Mouse (Mus musculus) heart, embryonic 10.5 days (tissue): ENCODE data around the gene Galns. TPM values are rescaled to one million over a fixed set of nuclear protein-coding genes. Genes with fewer than 3 reads are reported as not detected.

Experiments used
- DNase-seq: peaks from one replicate; pipeline ENCODE4 v3.0.0-alpha.2; 2017; ENCODE audit warnings: low spot score
- H3K27ac ChIP-seq: fragments of 300-500 bp; sonication (generic); 2 replicates; pipeline ENCODE4 v1.5.1; 2016; ENCODE audit warnings: mild to moderate bottlenecking
- H3K27me3 ChIP-seq: fragments of 300-500 bp; sonication (generic); 2 replicates; pipeline ENCODE4 v1.6.1; 2016; ENCODE audit warnings: mild to moderate bottlenecking; ENCODE audit not compliant: poor library complexity, insufficient read depth, severe bottlenecking
- H3K36me3 ChIP-seq: fragments of 300-500 bp; sonication (generic); 2 replicates; pipeline ENCODE4 v1.6.1; 2016; ENCODE audit warnings: mild to moderate bottlenecking, moderate library complexity
- H3K4me1 ChIP-seq: fragments of 300-500 bp; sonication (generic); 2 replicates; pipeline ENCODE4 v1.6.1; 2016; ENCODE audit warnings: mild to moderate bottlenecking
- H3K4me3 ChIP-seq: fragments of 300-500 bp; sonication (generic); 2 replicates; pipeline ENCODE4 v1.5.1; 2016; ENCODE audit warnings: mild to moderate bottlenecking, moderate library complexity
- H3K9me3 ChIP-seq: fragments of 300-500 bp; sonication (generic); 2 replicates; pipeline ENCODE4 v1.6.1; 2016; ENCODE audit warnings: mild to moderate bottlenecking, moderate library complexity
- WGBS: fragments of 180-500 bp; shearing (Covaris S2); methylation state at CpG from one replicate; pipeline ENCODE4 v1.1.7; 2016; 5-methylcytosine and 5-hydroxymethylcytosine counted together
- polyA plus RNA-seq: library from polyadenylated mRNA; unstranded; fragments of >200 nt; fragmentation: Nextera tagmentation; extraction: Ambion mirVana; gene quantifications from 2 replicates; pipeline ENCODE4 v1.2.1, GENCODE M21; 2016

The Galns gene
- polyA plus RNA-seq, 1 experiment from 2014 or later, result 8.1 TPM

DNA sequence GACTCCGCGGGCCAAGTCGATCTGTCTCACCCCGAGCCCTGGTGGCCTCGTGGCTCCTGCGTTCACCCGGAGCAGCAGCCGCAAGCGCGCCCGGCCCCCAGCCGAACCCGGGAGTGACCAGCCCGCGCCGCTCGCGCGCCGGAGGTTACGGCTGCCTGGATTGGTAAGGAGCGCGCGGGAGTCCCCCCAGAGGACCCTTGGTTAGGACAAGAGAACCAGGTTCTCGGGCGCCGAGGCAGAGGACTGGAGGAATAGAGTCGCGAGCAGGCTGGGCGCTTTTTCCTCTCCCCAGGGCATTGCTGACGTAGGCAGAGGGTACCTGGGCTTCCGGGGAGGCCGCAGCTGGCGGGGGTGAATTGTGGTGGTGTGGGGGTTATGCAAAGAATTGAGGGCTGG, 43.2 kb downstream of the Galns start:
- H3K27ac ChIP-seq, result peak overlapping the region; percentile 98
- no peaks in the 10 kb centered on the region for H3K27me3 ChIP-seq
- no peaks in the 10 kb centered on the region for H3K9me3 ChIP-seq
- no peak for DNase-seq
- under 1% methylated on average over 34 of the region's 34 CpGs for WGBS
- H3K36me3 ChIP-seq, result peaks cover 46% of the 10 kb centered on the region
- H3K4me3 ChIP-seq, result peak overlapping the region; percentile 96
- H3K4me1 ChIP-seq, result peaks cover 40% of the 10 kb centered on the region

DNA sequence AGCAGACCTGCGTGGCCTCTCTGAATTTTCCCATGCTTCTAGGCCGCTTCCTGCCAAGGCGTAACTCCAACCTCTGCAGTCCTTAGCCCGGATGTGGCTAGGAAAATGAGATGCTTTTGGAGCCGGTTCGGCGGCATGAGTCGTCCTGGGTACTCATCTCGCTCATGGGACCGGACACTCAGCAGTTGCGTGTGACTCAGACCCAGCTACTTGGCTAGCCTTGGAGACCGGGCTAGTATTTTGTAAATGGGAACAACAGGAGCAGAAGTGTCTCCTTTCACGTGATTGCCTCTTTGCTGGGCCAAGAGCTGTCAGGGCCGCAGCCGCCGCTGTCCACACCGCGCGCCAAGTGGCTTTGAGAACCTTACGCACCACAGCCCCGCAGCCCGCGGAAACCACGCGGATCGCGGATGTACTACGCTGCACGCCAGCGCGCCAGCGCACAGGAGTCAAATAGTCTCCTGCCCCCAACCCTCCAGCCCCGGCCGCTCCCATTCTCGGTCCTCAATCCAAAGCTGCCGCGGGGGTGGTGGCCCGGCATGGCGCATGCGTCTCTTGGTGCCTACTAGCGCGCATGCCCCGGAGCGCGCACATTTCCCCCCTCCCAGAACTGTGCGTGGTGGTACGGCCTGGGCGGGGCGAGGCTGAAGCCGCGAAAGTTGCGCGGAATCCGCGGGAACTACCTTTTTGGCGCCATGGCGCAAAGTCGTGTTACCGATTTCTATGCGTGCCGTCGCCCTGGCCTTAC, 43.7 kb downstream of the Galns start, which contains the start of gene Cdt1:
Gene Cdt1, plus strand, starts transcription at position 655 of the 748 bp plus-strand sequence.
- Histone ChIP-seq H3K9me3 (no peaks in the 10 kb centered on the region), H3K4me1 (peaks cover 38% of the 10 kb centered on the region)

DNA sequence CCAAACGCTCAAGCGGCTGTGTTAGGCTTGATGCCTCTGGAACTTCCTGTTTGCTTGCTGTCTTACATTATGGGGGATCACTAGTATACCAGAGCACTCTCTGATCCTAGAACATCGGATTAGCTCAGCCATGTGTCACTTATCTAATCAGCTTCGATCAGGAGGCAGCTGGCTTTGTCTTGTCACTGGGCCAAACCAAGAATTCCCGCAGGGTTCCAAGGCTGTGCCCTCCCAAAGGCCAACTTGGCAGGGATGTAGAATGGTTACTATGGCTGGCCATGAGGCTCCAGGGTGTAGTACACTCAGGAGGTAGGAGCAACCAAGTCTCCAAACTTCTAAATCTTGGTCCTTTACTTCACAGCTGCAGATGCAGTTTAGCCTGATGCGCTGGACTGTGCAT, 44.5 kb downstream of the Galns start:
- WGBS, result 34% methylated on average over 6 of the region's 6 CpGs
- peak overlapping the region; percentile 96 for H3K4me3 ChIP-seq
- no peaks in the 10 kb centered on the region for H3K9me3 ChIP-seq
- peak overlapping the region; percentile 98 for H3K27ac ChIP-seq
- H3K36me3 ChIP-seq, result peaks cover 33% of the 10 kb centered on the region
- DNase-seq, result no peak
- peaks cover 37% of the 10 kb centered on the region for H3K4me1 ChIP-seq
- H3K27me3 ChIP-seq, result no peaks in the 10 kb centered on the region

More for the DNA sequence above, 43.7 kb downstream of the Galns start, which contains the start of gene Cdt1:
- Histone ChIP-seq H3K36me3 (peaks cover 40% of the 10 kb centered on the region), H3K4me3 (peak within 1 kb of the TSS; percentile 96), H3K27ac (peak within 1 kb of the TSS; percentile 98), H3K27me3 (no peaks in the 10 kb centered on the region)
- WGBS, result under 1% methylated on average over 62 of the region's 62 CpGs
- peak; percentile 98 for DNase-seq

DNA sequence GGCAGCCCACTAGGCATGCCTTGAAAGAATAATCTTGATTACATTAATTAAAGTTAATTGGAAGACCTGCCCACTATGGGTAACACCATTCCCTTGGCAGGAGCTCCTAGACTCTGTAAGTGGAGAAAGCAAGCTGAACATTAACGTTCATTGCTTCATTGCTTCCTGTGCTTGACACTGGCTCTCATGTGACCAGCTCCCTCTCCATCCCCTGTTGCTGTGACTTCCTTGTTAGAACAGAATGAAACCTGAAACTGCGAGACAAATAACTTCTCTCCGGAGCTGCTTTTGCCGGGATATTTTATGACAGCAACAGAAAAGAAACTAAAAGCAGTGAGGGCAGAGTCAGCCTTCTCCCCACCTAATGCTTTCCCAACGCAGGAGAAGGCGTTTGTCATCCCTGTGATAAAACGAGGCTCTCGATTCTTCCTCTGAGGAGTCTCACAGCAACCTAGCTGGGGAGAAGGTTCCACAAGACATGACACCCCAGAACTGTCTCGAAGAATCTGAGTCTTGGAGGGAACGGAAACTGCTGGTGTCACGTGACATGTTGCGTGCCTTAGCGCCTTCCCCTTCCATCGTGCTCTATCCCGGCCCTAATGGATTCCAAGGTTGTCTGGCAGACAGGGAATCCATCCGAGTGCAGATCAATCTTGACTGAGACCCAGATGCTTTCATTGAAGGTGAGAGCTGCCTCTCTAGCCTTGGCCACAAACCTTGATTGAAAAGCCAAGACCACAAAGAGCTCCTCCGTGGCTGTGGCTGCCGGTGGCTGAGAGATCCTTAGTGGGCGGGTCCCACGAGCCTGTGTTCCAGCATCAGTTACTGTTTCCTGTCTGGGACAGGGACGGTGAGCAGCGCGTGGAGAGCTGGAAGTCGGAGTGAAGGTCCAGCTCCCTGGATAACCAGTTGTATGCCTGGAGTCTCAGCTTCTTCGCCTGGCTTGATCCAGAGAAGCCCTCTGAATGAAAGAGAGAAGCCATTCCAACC, 46.6 kb downstream of the Galns start:
- H3K27ac ChIP-seq, result 0 out of 2 replicates have a peak overlapping the region, but pooled peaks have one; percentile 3
- H3K9me3 ChIP-seq, result no peaks in the 10 kb centered on the region
- H3K27me3 ChIP-seq, result no peaks in the 10 kb centered on the region
- H3K4me1 ChIP-seq, result peaks cover 29% of the 10 kb centered on the region
- no peak overlapping the region for H3K4me3 ChIP-seq
- 81% methylated on average over 25 of the region's 25 CpGs for WGBS
- DNase-seq, result no peak
- H3K36me3 ChIP-seq, result peaks cover 11% of the 10 kb centered on the region

DNA sequence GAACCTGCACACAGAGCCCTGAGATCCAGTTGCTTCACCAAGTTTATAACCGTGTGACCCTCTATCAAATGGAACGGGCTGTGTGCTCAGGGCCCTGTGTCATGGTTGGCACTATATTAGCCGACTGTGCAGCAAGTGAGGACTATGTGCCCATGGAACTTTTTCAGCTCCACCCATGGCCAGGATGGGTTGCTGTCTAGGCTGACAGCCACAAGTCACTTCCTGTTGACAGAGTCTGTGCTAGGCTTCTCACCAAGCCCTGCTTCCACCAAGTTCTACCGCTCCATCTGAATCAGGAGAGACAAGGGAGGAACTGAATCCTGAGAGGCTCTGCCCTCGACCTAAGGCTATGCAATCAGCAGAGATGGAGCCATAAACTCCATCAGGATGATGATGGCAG, 50.1 kb downstream of the Galns start:
- DNase-seq, result no peak
- Histone ChIP-seq H3K27me3 (no peaks in the 10 kb centered on the region), H3K27ac (no peak overlapping the region), H3K9me3 (no peaks in the 10 kb centered on the region), H3K4me1 (peaks cover 31% of the 10 kb centered on the region), H3K36me3 (0 out of 2 replicates have a peak, but pooled peaks cover 4% of the 10 kb centered on the region), H3K4me3 (no peak overlapping the region)
- 74% methylated on average over 5 of the region's 5 CpGs for WGBS

DNA sequence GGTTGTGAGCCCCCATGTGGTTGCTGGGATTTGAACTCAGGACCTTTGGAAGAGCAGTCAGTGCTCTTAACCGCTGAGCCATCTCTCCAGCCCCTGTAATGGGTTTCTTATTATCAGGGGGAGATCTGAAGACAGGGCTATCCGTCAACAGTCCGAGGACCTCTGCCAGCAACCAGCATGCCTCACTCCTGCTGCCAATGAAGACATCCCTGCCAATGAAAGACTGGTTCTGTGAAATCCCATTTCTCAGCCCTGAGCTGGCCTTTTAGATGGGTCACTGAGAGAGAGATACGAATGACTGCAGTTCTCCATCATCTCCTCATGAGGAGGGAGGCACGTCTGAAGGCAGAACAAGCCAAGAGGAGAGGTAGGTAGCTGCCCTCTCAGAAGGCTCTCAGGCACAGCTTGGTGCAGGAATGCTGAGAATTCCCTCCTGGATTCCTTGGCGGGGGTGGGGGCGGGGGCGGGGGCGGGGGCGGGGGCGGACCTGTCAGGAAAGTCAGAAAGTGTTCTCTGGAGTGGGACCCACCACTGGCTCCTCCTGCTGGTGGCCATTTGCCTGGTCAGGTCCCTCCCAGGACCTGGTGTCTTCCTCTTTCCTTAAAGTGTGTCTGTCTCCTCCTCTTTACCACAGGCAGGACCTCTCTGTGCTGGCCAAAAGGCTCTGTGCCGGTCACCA, 52.5 kb downstream of the Galns start:
- H3K27ac ChIP-seq, result peak overlapping the region; percentile 86
- H3K4me3 ChIP-seq, result peak overlapping the region; percentile 6; the same call in 1 of the 2 replicates
- 15% methylated on average over 8 of the region's 12 CpGs for WGBS
- no peaks in the 10 kb centered on the region for H3K27me3 ChIP-seq
- peaks cover 34% of the 10 kb centered on the region for H3K4me1 ChIP-seq
- H3K36me3 ChIP-seq, result no peaks in the 10 kb centered on the region
- DNase-seq, result peak; percentile 90
- H3K9me3 ChIP-seq, result no peaks in the 10 kb centered on the region

DNA sequence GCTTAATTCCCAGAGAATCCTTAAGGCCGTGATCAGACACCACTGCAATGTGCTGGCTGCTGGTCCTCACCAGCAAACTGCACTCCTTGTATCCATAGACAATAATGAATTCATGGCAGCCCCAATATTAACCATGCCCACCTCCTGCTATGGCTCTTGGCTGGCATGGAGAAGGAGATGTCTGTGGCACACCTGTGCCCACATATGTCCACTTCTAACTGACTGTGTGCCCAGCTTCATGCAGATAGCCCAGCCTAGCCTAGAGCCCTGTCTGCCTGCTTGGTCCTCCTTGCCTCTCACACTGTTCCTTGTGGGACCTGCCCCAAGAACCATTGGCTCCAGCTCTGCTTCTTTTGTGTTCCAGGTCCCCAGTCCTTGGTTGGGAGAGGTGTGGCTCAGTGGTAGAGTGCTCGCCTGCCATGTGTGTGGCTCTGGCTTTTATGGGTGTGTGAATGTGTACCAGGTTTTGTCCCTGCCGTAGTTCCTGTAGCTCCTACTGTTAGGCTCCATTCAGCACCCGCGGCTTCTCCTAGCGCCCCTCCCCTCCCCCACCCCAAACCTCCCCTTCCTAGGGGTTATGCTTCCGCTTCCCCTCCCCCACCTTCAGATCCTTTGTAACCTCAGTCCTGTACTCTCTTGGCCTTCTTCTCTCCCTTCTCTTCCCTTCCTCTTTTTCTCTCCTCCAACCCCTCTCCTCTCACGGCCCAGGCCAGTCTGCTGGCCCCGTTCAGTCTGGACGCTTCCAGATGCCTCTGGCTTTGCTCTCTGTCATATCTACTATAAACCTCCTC, 53.8 kb downstream of the Galns start:
- H3K27ac ChIP-seq, result peak overlapping the region; percentile 87
- H3K36me3 ChIP-seq, result no peaks in the 10 kb centered on the region
- 35% methylated on average over 10 of the region's 10 CpGs for WGBS
- H3K9me3 ChIP-seq, result no peaks in the 10 kb centered on the region
- no peak overlapping the region for H3K4me3 ChIP-seq
- H3K27me3 ChIP-seq, result no peaks in the 10 kb centered on the region
- peaks cover 34% of the 10 kb centered on the region for H3K4me1 ChIP-seq
- no peak for DNase-seq

DNA sequence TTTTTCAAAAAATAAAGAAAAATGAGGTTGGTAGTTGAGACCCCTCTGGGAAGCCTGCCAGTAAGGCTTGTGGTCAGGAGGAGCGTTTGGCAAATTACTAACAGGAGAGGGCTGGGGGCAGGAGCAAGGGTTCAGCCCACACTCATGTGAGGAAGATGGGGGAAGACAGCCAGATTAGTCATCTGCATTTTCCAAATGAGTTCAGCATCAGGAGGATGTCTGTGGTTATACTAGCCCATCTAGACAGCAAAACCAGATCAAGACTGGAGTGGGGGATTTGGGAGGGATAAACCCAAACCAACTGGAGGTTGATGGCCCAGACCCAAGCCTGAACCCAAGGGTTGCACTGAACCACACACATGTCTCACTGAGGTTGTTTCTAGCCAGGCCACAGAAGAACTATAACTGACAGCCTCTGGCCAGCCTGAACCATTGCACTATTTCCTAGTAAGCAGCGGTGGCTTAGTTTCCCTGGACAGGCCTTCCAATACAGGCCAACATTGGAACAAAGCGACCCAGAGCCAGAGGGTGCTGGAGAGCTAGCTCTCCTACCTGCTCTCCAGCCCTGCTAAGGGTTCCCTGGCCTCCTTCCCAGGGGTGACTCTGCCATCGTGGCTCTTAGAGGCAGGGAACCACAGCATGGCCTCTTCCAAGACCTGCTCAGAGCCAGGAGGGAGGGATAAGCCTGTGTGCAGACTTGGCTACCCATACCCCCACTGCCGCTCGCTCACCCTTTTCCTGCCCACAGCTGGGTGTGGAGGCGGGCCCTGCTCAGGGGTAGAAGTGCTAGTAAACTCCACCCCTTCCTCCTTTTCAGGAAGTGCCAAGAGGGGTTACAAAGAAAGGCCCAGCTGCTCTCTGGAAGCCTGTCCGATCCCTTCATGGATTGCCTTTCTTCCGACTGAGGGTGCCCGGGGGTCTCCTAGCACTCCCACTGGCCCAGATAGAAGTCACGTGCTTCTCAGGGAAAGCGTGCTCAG, 54.9 kb downstream of the Galns start:
- Histone ChIP-seq H3K27ac (peak overlapping the region; percentile 87), H3K4me3 (peak overlapping the region; percentile 19), H3K36me3 (no peaks in the 10 kb centered on the region), H3K9me3 (no peaks in the 10 kb centered on the region), H3K4me1 (peaks cover 42% of the 10 kb centered on the region), H3K27me3 (no peaks in the 10 kb centered on the region)
- WGBS, result 56% methylated on average over 12 of the region's 12 CpGs
- no peak for DNase-seq

DNA sequence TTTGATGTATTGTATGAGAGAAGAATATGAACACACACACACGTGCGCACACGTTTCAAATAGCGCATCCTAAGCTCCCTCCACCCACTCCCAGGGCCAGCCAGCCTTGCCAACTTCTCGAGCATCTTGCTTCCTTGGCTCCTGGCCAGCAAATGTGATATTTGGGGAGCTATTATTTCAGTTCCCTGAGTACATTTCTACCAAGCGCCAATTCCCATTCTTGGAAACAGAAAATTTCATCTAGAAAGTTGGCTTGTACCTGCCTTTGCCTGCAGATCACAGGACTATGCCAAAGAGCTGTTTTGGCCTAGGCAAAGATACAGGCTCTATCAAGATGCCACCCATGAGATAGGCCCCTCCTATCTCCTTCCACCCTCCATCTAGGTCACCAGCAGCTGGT, 56.5 kb downstream of the Galns start:
- Histone ChIP-seq H3K27ac (no peak overlapping the region), H3K27me3 (no peaks in the 10 kb centered on the region), H3K4me3 (no peak overlapping the region), H3K9me3 (no peaks in the 10 kb centered on the region), H3K36me3 (no peaks in the 10 kb centered on the region), H3K4me1 (peaks cover 56% of the 10 kb centered on the region)
- no peak for DNase-seq
- 84% methylated on average over 6 of the region's 6 CpGs for WGBS

DNA sequence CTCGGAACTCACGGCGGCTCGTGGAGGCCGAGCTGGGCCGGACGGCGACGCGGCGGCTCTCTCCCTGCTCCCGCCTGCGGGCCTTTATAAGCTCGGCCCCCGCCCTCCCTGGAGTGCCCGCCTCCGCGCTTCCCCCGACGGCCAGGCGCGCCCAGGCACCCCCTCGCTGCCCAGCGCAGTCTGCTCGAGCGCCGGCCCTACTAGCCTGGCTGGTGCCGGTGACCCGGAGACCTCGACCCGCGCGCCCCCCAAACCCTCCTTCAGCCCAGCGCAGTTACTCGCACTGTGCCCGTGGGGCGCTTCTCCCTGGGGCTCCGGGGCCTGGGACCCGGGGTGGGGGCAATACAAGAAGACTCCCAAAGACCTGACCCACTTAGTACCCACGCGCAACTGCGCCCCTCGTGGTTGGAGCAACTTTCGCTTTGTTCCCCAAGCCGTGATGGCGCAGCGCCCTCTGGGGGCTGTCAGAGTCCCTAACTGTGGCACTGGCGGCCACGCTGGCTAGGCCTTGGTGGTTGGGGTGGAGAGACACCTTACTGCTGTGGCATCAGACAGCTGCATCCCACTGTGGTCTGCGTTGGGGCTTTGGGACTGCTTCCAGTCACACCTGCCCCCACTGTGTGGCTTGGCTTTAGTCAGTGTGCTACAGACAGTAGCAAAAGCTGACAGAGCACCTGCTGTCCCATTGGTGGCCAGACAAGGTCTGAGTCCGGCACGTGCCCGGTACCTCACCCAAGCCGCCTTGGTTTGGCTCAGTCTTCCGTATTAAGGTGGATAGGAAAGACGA, 59.8 kb downstream of the Galns start, which contains the start of gene Piezo1:
Gene Piezo1, minus strand, starts transcription at position 65 of the 787 bp plus-strand sequence.
- 10% methylated on average over 56 of the region's 56 CpGs for WGBS
- H3K4me1 ChIP-seq, result peaks cover 61% of the 10 kb centered on the region

More for the DNA sequence above, 59.8 kb downstream of the Galns start, which contains the start of gene Piezo1:
- H3K9me3 ChIP-seq, result no peaks in the 10 kb centered on the region
- H3K27ac ChIP-seq, result peak within 1 kb of the TSS; percentile 98
- no peaks in the 10 kb centered on the region; the same call in 1 of the 2 replicates for H3K36me3 ChIP-seq
- DNase-seq, result peak; percentile 96
- peak within 1 kb of the TSS; percentile 88 for H3K4me3 ChIP-seq
- no peaks in the 10 kb centered on the region for H3K27me3 ChIP-seq
